Mouse (Mus musculus) lung, postnatal 0 days (tissue): ENCODE data around the gene Fbxo28.

ENCODE experiments used
- CTCF ChIP-seq: IDR thresholded peaks from 2 replicates; pipeline ENCODE4 v1.5.1; 2016; ENCODE audit warnings: antibody characterized with exemption, mild to moderate bottlenecking
- EP300 ChIP-seq: IDR thresholded peaks from 2 replicates; pipeline ENCODE4 v1.6.1; 2016; ENCODE audit warnings: antibody characterized with exemption, mild to moderate bottlenecking, control low read depth

GRCm38 (mm10) chr1:182280577-182280976 lies 60.9 kb downstream of the Fbxo28 start:
- no peak for TF ChIP-seq CTCF
- TF ChIP-seq EP300 = no peak
